Mouse (Mus musculus) cerebellum, adult (tissue): ENCODE data around the gene Hoxc5.

Source experiments
- ATAC-seq: cut with Nextera tagmentation; 2 replicates; pipeline ENCODE4 v1.9.2; 2017; ENCODE audit warnings: mild to moderate bottlenecking, moderate library complexity, mixed read lengths; ENCODE audit not compliant: insufficient number of reproducible peaks, low FRiP score, low TSS enrichment

The Hoxc5 gene

DNA sequence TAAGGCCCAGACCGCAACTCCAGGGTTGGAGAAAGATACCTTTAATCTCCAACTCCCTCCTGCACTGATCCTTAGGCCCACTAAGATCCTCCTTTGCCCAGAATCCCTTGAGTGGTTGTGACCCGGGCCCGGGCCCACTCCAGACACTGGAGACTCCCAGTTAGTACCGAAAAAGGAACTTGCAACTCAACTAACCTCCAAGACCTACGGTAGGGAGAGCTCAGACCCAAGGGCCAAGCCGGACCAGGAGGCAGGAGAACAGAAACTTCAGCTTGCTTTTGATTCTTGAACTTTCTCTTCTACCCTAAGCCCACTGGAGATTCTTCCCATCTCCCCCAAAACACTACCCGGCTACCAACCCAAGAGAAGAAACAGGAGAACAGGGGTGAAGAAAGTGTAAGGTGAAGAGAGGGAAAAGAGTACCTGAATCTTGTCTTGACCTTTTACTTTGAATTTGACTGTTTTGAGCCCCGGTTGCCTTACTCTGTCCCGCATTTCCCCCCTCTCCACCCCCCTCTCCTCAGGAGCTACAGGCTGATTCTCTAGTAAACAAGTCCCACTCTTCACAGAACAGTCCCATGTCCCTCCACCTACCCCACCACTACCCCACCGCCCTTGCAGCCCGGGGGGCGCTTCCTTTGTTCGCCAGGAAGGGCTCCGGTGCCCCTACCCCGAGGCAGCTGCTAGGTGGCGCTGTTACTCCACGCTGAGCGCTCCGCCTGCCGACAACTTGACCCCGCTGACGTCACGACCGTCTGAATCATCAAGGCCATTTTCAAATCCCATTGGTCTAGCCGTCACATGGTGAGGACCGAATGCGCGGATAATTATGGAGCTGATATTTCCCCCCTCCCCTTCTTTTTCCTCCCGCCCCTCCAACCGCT lies 1.1 kb upstream of the Hoxc5 start:
- ATAC-seq: no peak

GRCm38 (mm10) chr15:102966776-102967311 lies 399 bp upstream of the Hoxc5 start, which contains the start of gene Hoxc10:
TSS of gene Hoxc10 (plus strand) at chr15:102966796.
- ATAC-seq: no peak

DNA sequence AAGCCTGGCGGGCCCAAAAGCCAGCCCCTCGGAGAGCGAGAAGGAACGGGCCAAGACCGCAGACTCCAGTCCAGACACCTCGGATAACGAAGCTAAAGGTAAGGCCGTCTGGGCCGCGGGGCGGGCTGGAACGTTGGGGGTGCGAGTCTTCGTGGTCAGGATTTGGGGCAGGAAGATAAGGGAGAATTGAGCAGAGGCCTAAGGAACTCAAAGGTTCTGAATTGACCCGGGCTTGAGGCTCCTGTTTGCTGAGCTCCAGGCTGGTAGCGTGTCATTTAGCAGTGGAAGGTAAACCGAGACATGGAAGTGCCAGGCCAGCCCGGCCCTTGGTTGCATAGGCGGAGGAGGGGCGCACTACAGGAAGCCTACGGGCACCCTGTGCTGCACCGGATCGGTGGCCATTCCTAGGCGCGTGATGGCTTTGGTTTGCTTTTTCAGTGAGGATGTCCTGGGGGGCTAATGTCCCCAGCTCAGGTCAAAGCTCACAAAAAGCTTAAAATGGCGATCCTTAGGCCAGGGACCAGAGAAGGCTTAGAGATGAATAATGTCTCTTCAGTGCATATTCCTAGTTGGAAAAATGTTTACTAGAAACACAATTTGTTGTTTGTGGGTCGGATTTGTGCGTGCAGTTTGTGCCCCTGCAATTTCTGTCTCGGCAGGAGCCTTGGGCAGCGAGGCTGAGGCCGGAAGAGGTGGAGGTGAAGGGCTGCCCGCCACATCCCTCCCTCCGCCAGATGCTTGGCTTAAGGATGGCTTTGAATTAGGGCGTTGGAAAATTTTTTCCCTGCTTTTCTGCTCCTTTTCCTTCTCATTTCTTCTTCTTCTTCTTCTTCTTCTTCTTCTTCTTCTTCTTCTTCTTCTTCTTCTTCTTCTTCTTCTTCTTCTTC lies 511 bp downstream of the Hoxc5 start:
- no peak for ATAC-seq

DNA sequence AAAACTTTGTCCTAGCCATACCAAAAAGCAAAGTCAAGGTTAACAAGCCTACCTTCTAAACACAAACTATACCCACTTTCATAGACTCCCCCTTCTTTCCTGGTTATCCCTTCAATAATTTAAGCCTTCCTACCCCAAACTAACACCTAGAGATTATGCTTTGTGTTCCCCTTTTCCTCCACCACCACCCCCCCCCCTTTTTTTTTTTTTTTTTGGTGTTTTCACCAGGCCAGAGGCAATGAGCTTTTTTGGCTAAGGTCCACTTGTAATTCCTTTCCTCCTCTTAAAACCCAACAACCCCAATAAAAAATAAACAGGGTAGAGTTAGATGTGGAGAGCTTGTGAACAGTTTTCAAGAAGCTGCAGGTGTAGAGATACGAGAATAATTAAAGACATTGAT lies 2.1 kb downstream of the Hoxc5 start:
- no peak for ATAC-seq

GRCm38 (mm10) chr15:102970740-102971139 lies 3.5 kb downstream of the Hoxc5 start:
- no peak for ATAC-seq

DNA sequence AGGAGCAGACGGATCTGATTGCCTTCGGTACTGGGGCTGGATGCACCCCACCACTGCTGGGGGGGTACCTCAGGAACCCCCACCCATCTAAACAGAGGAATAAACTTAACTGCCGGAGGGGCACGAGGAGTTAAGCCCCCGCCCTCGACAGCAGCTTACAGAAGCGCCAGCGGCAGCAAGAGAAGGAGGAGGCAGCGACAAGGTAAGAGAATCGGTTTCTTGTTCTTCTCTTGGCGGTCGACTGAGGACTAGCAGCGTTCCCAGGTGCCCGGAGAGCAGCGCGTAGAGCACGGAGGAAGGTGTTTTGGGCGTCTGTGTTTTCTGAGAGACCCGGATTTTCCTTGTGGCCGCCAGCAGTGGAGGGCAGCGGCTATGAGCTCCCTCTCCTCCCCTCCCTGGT lies 5.0 kb downstream of the Hoxc5 start:
- ATAC-seq: no peak

DNA sequence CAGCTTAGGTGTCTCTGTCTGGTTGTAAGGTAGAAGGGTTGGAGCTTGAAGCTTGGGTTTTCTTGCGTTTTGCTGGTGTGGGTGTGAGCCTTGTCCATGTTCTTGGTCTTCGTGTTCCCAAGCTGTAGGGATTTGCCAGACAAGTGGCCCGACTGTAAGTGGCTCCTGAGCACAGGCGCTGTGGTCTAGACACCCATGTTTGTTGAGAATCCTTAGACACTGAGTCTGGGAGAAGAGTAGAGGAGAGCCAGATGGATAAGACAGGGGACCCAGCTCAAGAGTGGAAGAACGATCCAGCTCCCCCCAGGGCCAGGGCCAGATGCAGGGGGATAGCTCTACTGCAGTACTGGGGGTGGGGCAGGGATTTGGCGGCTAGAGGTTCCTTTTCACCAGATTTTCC lies 5.5 kb downstream of the Hoxc5 start:
- no peak for ATAC-seq

DNA sequence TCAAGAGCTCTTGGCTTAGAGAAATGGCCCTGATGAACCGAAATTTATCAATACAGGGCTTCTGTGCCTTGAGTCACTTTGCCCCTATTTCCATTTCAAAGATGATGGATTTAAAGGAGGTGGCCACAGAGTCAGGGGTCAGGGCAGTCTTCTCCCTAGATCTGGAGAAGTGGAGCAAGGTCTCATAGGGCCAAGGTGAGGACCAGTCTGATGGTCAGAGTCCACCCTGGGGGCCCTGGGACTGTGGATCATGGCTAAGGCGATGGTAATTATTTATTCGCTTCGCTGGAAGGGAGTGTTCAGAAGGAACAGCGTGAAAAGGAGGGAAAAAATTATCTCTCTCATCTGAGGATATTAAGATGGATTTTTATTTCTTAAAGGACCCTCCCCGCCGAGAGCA lies 7.8 kb downstream of the Hoxc5 start:
- ATAC-seq: no peak

- no peak for ATAC-seq
Observed at GRCm38 (mm10) chr15:102975688-102976111, 8.5 kb downstream of the Hoxc5 start.

DNA sequence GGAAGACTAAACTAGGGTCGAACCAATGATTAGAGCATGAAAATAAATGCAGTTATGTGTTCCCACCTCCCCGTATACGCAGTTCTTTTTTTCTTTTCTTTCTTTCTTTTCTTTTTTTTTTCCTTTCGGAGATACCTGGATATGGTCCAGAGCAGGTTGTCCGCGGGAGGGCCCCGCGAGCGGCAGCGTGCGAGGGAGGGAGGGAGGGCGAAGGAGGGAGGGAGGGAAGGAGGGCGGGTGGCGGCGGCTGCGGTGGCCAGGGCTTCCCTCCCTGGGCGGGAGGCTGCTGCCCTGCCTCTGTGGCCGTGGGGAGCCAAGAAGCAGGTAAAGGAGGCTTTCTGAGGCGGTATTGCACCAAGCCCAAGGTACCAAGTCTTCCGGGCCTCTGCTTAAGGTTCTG lies 8.9 kb downstream of the Hoxc5 start, which contains the start of gene Hoxc9:
Hoxc9 (plus strand) TSS at position 269 of the 400 bp plus-strand sequence.
- ATAC-seq: no peak

DNA sequence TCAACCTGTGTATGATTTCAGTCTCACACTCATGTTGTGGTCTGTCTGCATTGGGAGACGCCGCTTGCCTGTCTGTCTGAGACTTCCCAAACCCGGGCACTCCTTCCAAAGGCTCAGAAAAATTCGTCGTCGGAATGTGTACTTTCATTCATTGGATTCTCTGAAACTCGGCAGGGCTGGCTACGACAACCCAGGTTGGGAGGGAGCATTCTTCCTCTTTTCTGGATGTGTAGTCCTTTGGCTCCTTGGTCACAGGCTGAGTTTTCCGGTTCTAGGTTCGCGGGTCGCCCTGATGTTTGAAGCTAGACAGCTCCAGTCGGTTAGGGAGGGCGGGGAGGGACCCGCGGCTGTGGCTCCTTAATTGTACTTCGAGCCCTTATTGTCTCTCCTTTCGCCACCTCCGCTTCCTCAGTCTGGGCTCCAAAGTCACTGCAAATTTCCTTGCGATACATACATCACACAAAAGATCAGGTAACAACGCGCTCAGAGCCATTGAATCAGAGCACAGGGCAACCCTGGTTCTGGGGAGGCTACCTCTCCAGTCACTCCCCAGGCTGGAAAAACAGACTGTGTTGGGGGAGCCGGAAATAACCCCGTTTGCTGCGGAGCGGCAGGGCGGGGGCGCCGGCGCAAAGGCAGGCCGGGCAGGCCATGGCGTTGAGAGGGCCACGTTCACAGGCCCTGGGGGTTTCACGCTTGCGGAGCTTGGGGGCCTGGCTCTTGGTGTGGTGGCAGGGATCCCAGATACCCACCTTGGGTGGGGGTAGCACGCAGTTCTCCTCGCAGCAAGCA lies 9.6 kb downstream of the Hoxc5 start:
- no peak for ATAC-seq

GRCm38 (mm10) chr15:102977423-102977974 lies 10.3 kb downstream of the Hoxc5 start:
- ATAC-seq: no peak

DNA sequence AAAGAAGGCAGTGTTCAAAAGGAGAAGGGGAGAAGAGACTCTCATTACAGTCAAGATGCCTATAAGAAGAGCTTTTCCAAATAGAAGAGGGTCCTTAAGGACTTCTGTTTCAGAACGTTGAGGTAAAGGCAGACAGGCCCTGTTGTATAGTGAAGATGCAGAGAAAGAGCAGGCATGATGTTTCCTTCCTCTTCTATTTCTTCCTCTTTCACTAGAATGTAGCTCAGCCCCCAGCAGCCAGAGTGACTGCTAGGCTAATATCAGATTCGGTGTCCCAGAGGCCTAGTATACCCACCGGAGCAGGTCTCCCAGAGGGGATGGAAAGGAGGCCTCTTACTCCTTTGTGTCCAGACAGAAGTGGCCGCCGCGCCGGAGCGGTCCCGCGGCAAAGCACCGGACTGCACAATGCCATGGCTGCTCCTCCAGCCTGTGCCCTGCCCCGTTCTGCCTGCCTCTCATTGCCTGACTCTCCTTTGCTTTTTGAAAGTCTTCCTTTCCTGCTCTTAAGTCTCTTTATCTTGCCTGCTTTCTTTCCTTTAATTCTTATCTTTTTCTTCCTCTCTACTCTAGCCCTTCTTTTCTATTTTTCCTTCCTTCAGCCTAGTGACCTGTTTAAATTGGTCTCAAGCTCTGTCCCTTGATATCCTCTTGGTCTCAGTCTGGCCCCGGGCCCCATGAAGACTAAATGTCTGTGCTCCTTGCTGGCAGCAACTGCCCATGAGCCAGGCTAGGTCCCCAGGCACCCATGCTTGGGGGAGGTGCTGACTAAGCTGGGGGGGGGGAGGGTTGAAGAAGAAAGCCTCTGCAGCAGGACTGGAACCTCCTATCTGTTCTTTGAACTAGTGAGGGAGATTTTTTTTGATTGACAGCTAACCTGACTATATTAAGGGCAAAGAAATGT lies 11.6 kb downstream of the Hoxc5 start:
- no peak for ATAC-seq

DNA sequence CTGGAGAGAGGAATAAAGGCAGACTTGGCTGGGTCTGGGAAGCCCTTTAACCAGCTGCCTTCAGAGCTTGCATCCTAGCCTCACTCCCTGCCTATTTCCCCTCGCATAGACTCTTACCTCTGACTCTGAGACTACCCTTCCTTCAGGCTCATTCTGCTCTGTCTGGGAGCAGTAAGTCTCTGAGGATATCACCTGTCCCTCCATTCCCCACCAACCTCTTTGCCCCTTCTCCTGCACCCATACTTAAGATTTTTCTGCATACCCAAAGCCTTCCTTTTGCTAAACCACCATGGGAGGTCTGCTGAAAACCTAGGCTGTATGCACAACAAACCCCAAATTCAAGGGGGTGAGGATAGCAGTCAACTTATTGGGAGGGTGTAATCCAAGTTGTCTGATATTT lies 12.7 kb downstream of the Hoxc5 start:
- ATAC-seq: no peak

- no peak for ATAC-seq
Observed at GRCm38 (mm10) chr15:102980352-102980751, 13.1 kb downstream of the Hoxc5 start.

DNA sequence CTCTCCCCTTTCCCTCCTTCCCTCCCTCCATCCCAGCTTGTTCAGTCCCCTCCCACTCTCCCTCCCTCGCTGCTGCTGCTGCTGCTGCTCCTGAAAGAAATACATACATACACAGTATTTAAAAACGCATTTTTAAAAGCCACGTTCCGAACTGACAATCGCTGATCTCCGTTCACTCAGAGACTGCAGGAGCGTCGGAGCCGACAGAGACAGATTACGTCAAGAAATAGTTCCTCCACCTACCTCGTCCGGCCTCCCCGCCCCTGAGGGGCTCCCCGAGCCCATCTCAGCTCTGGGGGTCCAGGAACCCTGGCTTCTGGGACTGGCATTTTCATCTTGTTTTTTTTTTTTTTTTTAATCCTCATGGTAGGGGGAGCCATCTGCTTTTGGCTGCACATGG lies 13.7 kb downstream of the Hoxc5 start:
- ATAC-seq: no peak

GRCm38 (mm10) chr15:102981379-102982288 lies 14.4 kb downstream of the Hoxc5 start:
- ATAC-seq: no peak

DNA sequence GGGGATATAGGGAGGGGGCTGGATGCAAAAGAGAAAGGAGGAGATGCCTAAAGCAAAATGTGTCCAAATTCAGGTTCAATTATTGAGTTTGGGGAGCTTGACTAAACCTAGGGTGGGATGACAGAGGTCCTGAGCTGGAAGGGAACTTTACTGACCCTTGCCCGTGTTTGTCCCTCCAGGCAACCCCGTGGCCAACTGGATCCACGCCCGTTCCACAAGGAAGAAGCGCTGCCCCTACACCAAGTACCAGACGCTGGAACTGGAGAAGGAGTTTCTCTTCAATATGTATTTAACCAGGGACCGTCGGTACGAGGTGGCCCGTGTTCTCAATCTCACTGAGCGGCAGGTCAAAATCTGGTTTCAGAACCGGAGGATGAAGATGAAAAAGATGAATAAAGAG lies 16.5 kb downstream of the Hoxc5 start:
- ATAC-seq: no peak
